Comparison of ENCODE assay signal across 15 mouse cellular contexts in the genomic region with DNA sequence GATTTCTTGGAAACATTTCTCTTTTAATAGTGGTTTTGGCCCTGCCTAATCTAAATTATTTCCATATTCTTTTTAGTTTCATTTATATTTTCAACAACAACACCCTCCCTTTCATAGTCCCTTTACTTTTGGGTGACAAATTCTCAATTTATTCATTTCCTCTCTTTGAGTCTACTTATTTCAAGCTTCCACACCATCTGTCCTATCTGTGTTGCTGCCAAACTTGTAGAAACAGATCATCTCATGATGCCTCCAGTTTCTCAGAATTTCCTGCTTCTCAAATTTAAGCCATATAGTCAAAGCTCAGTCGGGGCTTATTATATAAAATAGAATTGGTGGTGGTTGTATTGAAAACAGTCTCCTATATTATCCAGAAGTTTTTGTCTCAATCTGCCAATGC.
DNase-seq lines count a peak whose midpoint lies in the region; ATAC-seq and TF ChIP-seq lines count a peak whose summit lies in the region.
"Had no signal": no experiment of that assay in that cellular context is flagged by ENCODE, and none has a peak within 500 bp of the region (broad histone marks: within the 10 kb centered on the region; RNA-seq: fewer than 3 reads in every experiment).

No protein-coding gene starts in this region.

- DNase-seq in midbrain, postnatal 0 days (ENCODE audit: low spot score), result peak; percentile 3
- DNase-seq in cerebellum, adult 2 months, result peak; percentile 35 to 93
- peak; percentile 34 to 94 for DNase-seq in left cerebral cortex, postnatal 25 days (ENCODE audit: low spot score in 2 of 2)
- no peak for DNase-seq in thymus, postnatal 0 days (ENCODE audit: low spot score)
- DNase-seq in MN1 (ENCODE audit: low spot score), result no peak
- DNase-seq: adrenal gland, postnatal 10 days; gastrocnemius, postnatal 14 days; kidney, adult 11 months; liver; lung, embryonic 14.5 days had no signal

- ATAC-seq in midbrain, postnatal 0 days (ENCODE audit: low FRiP score), result no peak
- ATAC-seq in midbrain, embryonic 15.5 days (replicated peaks), result no peak
- no peak for ATAC-seq in kidney, embryonic 16.5 days (ENCODE audit: low FRiP score, low TSS enrichment)

- H3K4me3 ChIP-seq in midbrain, postnatal 0 days (ENCODE audit: low read depth, low read length), result no peak overlapping the region
- no peak overlapping the region for H3K4me3 ChIP-seq in midbrain, embryonic 15.5 days
- no peak overlapping the region for H3K4me3 ChIP-seq in cerebellum, adult 2 months (replicated peaks; ENCODE audit: insufficient read depth, low read depth, low read length)
- H3K4me3 ChIP-seq in embryonic fibroblast, embryonic 13.5 days (ENCODE audit: insufficient read depth, low read length), result no peak overlapping the region
- no peak overlapping the region for H3K4me3 ChIP-seq in kidney, embryonic 16.5 days (ENCODE audit: low read length)
- H3K4me3 ChIP-seq: heart, embryonic 13.5 days; megakaryocyte, embryonic 14.5 days had no signal

- no peaks in the 10 kb centered on the region for H3K9me3 ChIP-seq in midbrain, postnatal 0 days (ENCODE audit: low read length)
- H3K9me3 ChIP-seq in midbrain, embryonic 15.5 days, result no peaks in the 10 kb centered on the region
- no peaks in the 10 kb centered on the region for H3K9me3 ChIP-seq in kidney, embryonic 16.5 days (ENCODE audit: low read length)
- H3K9me3 ChIP-seq: heart, embryonic 13.5 days; megakaryocyte, embryonic 14.5 days had no signal

- no peak for TF ChIP-seq POLR2A in cerebellum, adult 2 months (IDR thresholded peaks at IDR 0.05; ENCODE audit: borderline replicate concordance, insufficient read depth, low read length)
- no peak for TF ChIP-seq POLR2A in embryonic fibroblast, embryonic 13.5 days (IDR thresholded peaks at IDR 0.05; ENCODE audit: low read depth, low read length)

- no peaks in the 10 kb centered on the region for H3K36me3 ChIP-seq in midbrain, postnatal 0 days (ENCODE audit: insufficient read depth, low read length)
- H3K36me3 ChIP-seq in midbrain, embryonic 15.5 days (replicated peaks), result no peaks in the 10 kb centered on the region
- H3K36me3 ChIP-seq in kidney, embryonic 16.5 days (ENCODE audit: insufficient read depth, low read length), result no peaks in the 10 kb centered on the region
- H3K36me3 ChIP-seq: heart, embryonic 13.5 days had no signal

- no peak overlapping the region for H3K9ac ChIP-seq in midbrain, postnatal 0 days (replicated peaks; ENCODE audit: low read length, poor library complexity, severe bottlenecking)
- H3K9ac ChIP-seq in midbrain, embryonic 15.5 days, result no peak overlapping the region
- no peak overlapping the region for H3K9ac ChIP-seq in kidney, embryonic 16.5 days (replicated peaks; ENCODE audit: low read length)
- H3K9ac ChIP-seq: heart, embryonic 13.5 days; lung, embryonic 14.5 days had no signal

- H3K27me3 ChIP-seq in midbrain, postnatal 0 days (ENCODE audit: insufficient read depth, low read length), result no peaks in the 10 kb centered on the region
- no peaks in the 10 kb centered on the region for H3K27me3 ChIP-seq in midbrain, embryonic 15.5 days (replicated peaks)
- H3K27me3 ChIP-seq in cerebellum, adult 2 months (ENCODE audit: control insufficient read depth, insufficient read depth, low read length), result no peaks in the 10 kb centered on the region
- no peaks in the 10 kb centered on the region for H3K27me3 ChIP-seq in kidney, embryonic 16.5 days (ENCODE audit: insufficient read depth, low read length)
- H3K27me3 ChIP-seq: heart, embryonic 13.5 days; megakaryocyte, embryonic 14.5 days had no signal

- no peak overlapping the region for H3K27ac ChIP-seq in midbrain, postnatal 0 days (ENCODE audit: low read depth, low read length)
- no peak overlapping the region for H3K27ac ChIP-seq in midbrain, embryonic 15.5 days
- no peak overlapping the region; the same call in 1 of the 2 replicates for H3K27ac ChIP-seq in cerebellum, adult 2 months (ENCODE audit: insufficient read depth, low read length)
- H3K27ac ChIP-seq in embryonic fibroblast, embryonic 13.5 days (ENCODE audit: insufficient read depth, low read length), result peak overlapping the region; percentile 95
- no peak overlapping the region for H3K27ac ChIP-seq in kidney, embryonic 16.5 days (ENCODE audit: low read length)
- H3K27ac ChIP-seq: heart, embryonic 13.5 days had no signal

- intact Hi-C loops in left cerebral cortex, postnatal 25 days (cut with DNase I), result loop anchor here (5.0 kb wide), 1 partner anchor 66 kb away; no protein-coding TSS in a partner anchor

- H3K4me1 ChIP-seq in midbrain, postnatal 0 days (ENCODE audit: insufficient read depth, low read length), result no peaks in the 10 kb centered on the region
- no peaks in the 10 kb centered on the region for H3K4me1 ChIP-seq in midbrain, embryonic 15.5 days
- H3K4me1 ChIP-seq in cerebellum, adult 2 months (ENCODE audit: control insufficient read depth, insufficient read depth, low read length), result peaks cover 9% of the 10 kb centered on the region; the same call in 1 of the 2 replicates
- 0 out of 2 replicates have a peak, but pooled peaks cover 2% of the 10 kb centered on the region for H3K4me1 ChIP-seq in embryonic fibroblast, embryonic 13.5 days (ENCODE audit: control insufficient read depth, insufficient read depth, low read length)
- no peaks in the 10 kb centered on the region for H3K4me1 ChIP-seq in kidney, embryonic 16.5 days (ENCODE audit: insufficient read depth, low read length)
- H3K4me1 ChIP-seq: heart, embryonic 13.5 days; megakaryocyte, embryonic 14.5 days had no signal

- no peak for TF ChIP-seq CTCF in midbrain, postnatal 0 days (IDR thresholded peaks at IDR 0.05)
- TF ChIP-seq CTCF in cerebellum, adult 2 months (IDR thresholded peaks at IDR 0.05; ENCODE audit: borderline replicate concordance, insufficient read depth, low read depth, low read length), result no peak
- no peak for TF ChIP-seq CTCF in embryonic fibroblast, embryonic 13.5 days (IDR thresholded peaks at IDR 0.05; ENCODE audit: borderline replicate concordance, insufficient read depth, low read length)

- 81% methylated on average over 1 of the region's 1 CpGs for WGBS in midbrain, postnatal 0 days
- WGBS in midbrain, embryonic 15.5 days, result 80% methylated on average over 1 of the region's 1 CpGs
- WGBS in cerebellum, adult 2 months, result 6% methylated on average over 1 of the region's 1 CpGs
- 92% methylated on average over 1 of the region's 1 CpGs for WGBS in kidney, embryonic 16.5 days

- H3K4me2 ChIP-seq in midbrain, postnatal 0 days (ENCODE audit: low read depth, low read length, poor library complexity, severe bottlenecking), result no peak overlapping the region
- H3K4me2 ChIP-seq in midbrain, embryonic 15.5 days, result no peak overlapping the region
- no peak overlapping the region for H3K4me2 ChIP-seq in kidney, embryonic 16.5 days (replicated peaks; ENCODE audit: low read depth, low read length)
- H3K4me2 ChIP-seq: heart, embryonic 13.5 days; lung, embryonic 14.5 days had no signal

Comparison
In these comparisons a context has a peak if more than half of its experiments do, and no peak if none do; other contexts are left out.
1. DNase-seq: peak in midbrain, postnatal 0 days (single experiment), cerebellum, adult 2 months (2 of 2) and left cerebral cortex, postnatal 25 days (2 of 2); none in thymus, postnatal 0 days (single experiment) and MN1 (single experiment).